Comparison of ENCODE assay signal across 8 mouse cellular contexts in genomic region chr11:58937909-58938308, GRCm38 (mm10). TPM values are rescaled to one million over a fixed set of nuclear protein-coding genes. Genes with fewer than 3 reads are reported as not detected.
DNase-seq lines count a peak whose midpoint lies in the region; ATAC-seq and TF ChIP-seq lines count a peak whose summit lies in the region.

No protein-coding gene starts in this region.

- H3K36me3 ChIP-seq in spleen, adult 2 months (ENCODE audit: control insufficient read depth, insufficient read depth, low read length) = peaks cover 18% of the 10 kb centered on the region
- H3K36me3 ChIP-seq in intestine, embryonic 16.5 days (ENCODE audit: control insufficient read depth, insufficient read depth, low read length) = peaks cover 9% of the 10 kb centered on the region; the same call in 1 of the 2 replicates
- peaks cover 22% of the 10 kb centered on the region for H3K36me3 ChIP-seq in midbrain, embryonic 15.5 days (replicated peaks)

- no peaks in the 10 kb centered on the region for H3K9me3 ChIP-seq in intestine, embryonic 16.5 days (ENCODE audit: control insufficient read depth, low read length)
- no peaks in the 10 kb centered on the region for H3K9me3 ChIP-seq in midbrain, embryonic 15.5 days

- ATAC-seq in intestine, embryonic 16.5 days = 0 out of 2 replicates have a peak, but pooled peaks have one; percentile 2
- ATAC-seq in midbrain, embryonic 15.5 days (replicated peaks) = 0 out of 2 replicates have a peak, but pooled peaks have one; percentile 1

- intact Hi-C loops in gastrocnemius, postnatal 36 days (cut with DNase I) = no loop called here

- peak; percentile 30 to 39 for DNase-seq in adrenal gland, postnatal 36 days
- DNase-seq in adrenal gland, postnatal 14 days = no peak
- no peak for DNase-seq in spleen, adult 2 months (ENCODE audit: low read depth in 1 of 2, low spot score in 2 of 2)
- no peak for DNase-seq in spleen, postnatal 4 days (ENCODE audit: low spot score in 2 of 2)
- no peak for DNase-seq in right cerebral cortex, adult 18-20 months
- DNase-seq in gastrocnemius, postnatal 36 days = no peak

- peaks cover 11% of the 10 kb centered on the region for H3K4me1 ChIP-seq in spleen, adult 2 months (ENCODE audit: control insufficient read depth, insufficient read depth, insufficient read length)
- H3K4me1 ChIP-seq in intestine, embryonic 16.5 days (ENCODE audit: control insufficient read depth, insufficient read depth, low read length) = peaks cover 10% of the 10 kb centered on the region
- H3K4me1 ChIP-seq in midbrain, embryonic 15.5 days = peaks cover 33% of the 10 kb centered on the region

- TF ChIP-seq POLR2A in spleen, adult 2 months (IDR thresholded peaks at IDR 0.05; ENCODE audit: low read depth, low read length) = no peak

- TF ChIP-seq CTCF in spleen, adult 2 months (IDR thresholded peaks at IDR 0.05; ENCODE audit: extremely low read depth, insufficient read depth, insufficient read length, insufficient replicate concordance) = no peak

- 4% methylated on average over 13 of the region's 13 CpGs for WGBS in spleen, adult 2 months
- WGBS in intestine, embryonic 16.5 days = under 1% methylated on average over 13 of the region's 13 CpGs
- WGBS in midbrain, embryonic 15.5 days = under 1% methylated on average over 13 of the region's 13 CpGs

- peak overlapping the region; percentile 95 for H3K9ac ChIP-seq in intestine, embryonic 16.5 days (ENCODE audit: low read depth, low read length)
- H3K9ac ChIP-seq in midbrain, embryonic 15.5 days = peak overlapping the region; percentile 98

- H3K4me2 ChIP-seq in intestine, embryonic 16.5 days (ENCODE audit: low read depth, low read length) = peak overlapping the region; percentile 90
- H3K4me2 ChIP-seq in midbrain, embryonic 15.5 days = peak overlapping the region; percentile 91

- H3K27ac ChIP-seq in spleen, adult 2 months (ENCODE audit: insufficient read depth, low read length) = peak overlapping the region; percentile 88; the same call in 1 of the 2 replicates
- peak overlapping the region; percentile 88 for H3K27ac ChIP-seq in intestine, embryonic 16.5 days (ENCODE audit: low read length)
- peak overlapping the region; percentile 96 for H3K27ac ChIP-seq in midbrain, embryonic 15.5 days

- peak overlapping the region; percentile 72 for H3K4me3 ChIP-seq in spleen, adult 2 months (ENCODE audit: extremely low read depth, insufficient read depth, insufficient read length)
- peak overlapping the region; percentile 88 for H3K4me3 ChIP-seq in intestine, embryonic 16.5 days (ENCODE audit: low read length)
- peak overlapping the region; percentile 71 for H3K4me3 ChIP-seq in midbrain, embryonic 15.5 days

- no peaks in the 10 kb centered on the region for H3K27me3 ChIP-seq in spleen, adult 2 months (ENCODE audit: control insufficient read depth, insufficient read depth, low read length)
- no peaks in the 10 kb centered on the region for H3K27me3 ChIP-seq in intestine, embryonic 16.5 days (replicated peaks; ENCODE audit: control insufficient read depth, insufficient read depth, low read length)
- no peaks in the 10 kb centered on the region for H3K27me3 ChIP-seq in midbrain, embryonic 15.5 days (replicated peaks)

RNA-seq across cellular contexts. Expression of gene Rnf187, which starts 0.8 kb away (rescaled TPM):
- total RNA-seq in adrenal gland, postnatal 36 days (2021) = 100 to 1,000 TPM; 173 to 181 TPM
- total RNA-seq in adrenal gland, postnatal 14 days (2021) = 147 and 153 TPM in 2 replicates
- 157 and 230 TPM in 2 replicates for polyA plus RNA-seq in spleen, adult 2 months (2012; rRNA removed)
- 131 and 138 TPM in 2 replicates for polyA plus RNA-seq in intestine, embryonic 16.5 days (2015; fragmentation: Nextera tagmentation; extraction: Ambion mirVana)
- 626 and 662 TPM in 2 replicates for polyA plus RNA-seq in midbrain, embryonic 15.5 days (2015; fragmentation: Nextera tagmentation; extraction: Ambion mirVana)
- total RNA-seq in gastrocnemius, postnatal 36 days (2021) = 10 to 100 TPM; 86.9 to 96.5 TPM

RNA-seq across cellular contexts. Expression of gene Hist3h2ba, which starts 10.8 kb away (rescaled TPM):
- total RNA-seq in adrenal gland, postnatal 36 days (2021) = 1 to 10 TPM; 4.5 to 5.8 TPM
- 16.4 and 23.5 TPM in 2 replicates for total RNA-seq in adrenal gland, postnatal 14 days (2021)
- polyA plus RNA-seq in spleen, adult 2 months (2012; rRNA removed) = 13.2 and 21.2 TPM in 2 replicates
- 34.7 and 40.9 TPM in 2 replicates for polyA plus RNA-seq in intestine, embryonic 16.5 days (2015; fragmentation: Nextera tagmentation; extraction: Ambion mirVana)
- 311 and 338 TPM in 2 replicates for polyA plus RNA-seq in midbrain, embryonic 15.5 days (2015; fragmentation: Nextera tagmentation; extraction: Ambion mirVana)
- total RNA-seq in gastrocnemius, postnatal 36 days (2021) = 1 to 10 TPM; 1.1 to 1.5 TPM

RNA-seq across cellular contexts. Expression of gene Hist3h2a, which starts 16.6 kb away (rescaled TPM):
- 10 to 100 TPM; 20.0 to 21.8 TPM for total RNA-seq in adrenal gland, postnatal 36 days (2021)
- total RNA-seq in adrenal gland, postnatal 14 days (2021) = 24.4 and 26.8 TPM in 2 replicates
- 14.8 and 20.0 TPM in 2 replicates for polyA plus RNA-seq in spleen, adult 2 months (2012; rRNA removed)
- polyA plus RNA-seq in intestine, embryonic 16.5 days (2015; fragmentation: Nextera tagmentation; extraction: Ambion mirVana) = 28.5 and 31.6 TPM in 2 replicates
- 119 and 121 TPM in 2 replicates for polyA plus RNA-seq in midbrain, embryonic 15.5 days (2015; fragmentation: Nextera tagmentation; extraction: Ambion mirVana)
- total RNA-seq in gastrocnemius, postnatal 36 days (2021) = 10 to 100 TPM in 1 of 2 experiments, 1 to 10 TPM in 1; 9.5 to 10.5 TPM

RNA-seq across cellular contexts. Expression of gene Trim17, which starts 16.6 kb away (rescaled TPM):
- total RNA-seq in adrenal gland, postnatal 36 days (2021) = under 1 TPM; 0.10 to 0.26 TPM
- total RNA-seq in adrenal gland, postnatal 14 days (2021) = 0.11 TPM in 1 of 2 replicates, not detected in the other
- polyA plus RNA-seq in spleen, adult 2 months (2012; rRNA removed) = 0.06 and 0.23 TPM in 2 replicates
- polyA plus RNA-seq in intestine, embryonic 16.5 days (2015; fragmentation: Nextera tagmentation; extraction: Ambion mirVana) = 0.15 and 0.35 TPM in 2 replicates
- 1.5 and 2.0 TPM in 2 replicates for polyA plus RNA-seq in midbrain, embryonic 15.5 days (2015; fragmentation: Nextera tagmentation; extraction: Ambion mirVana)
- total RNA-seq in gastrocnemius, postnatal 36 days (2021) = under 1 TPM; 0.13 to 0.17 TPM

RNA-seq across cellular contexts. Expression of gene Btnl10, which starts 20.2 kb away (rescaled TPM):
- total RNA-seq in adrenal gland, postnatal 36 days (2021) = not detected
- total RNA-seq in adrenal gland, postnatal 14 days (2021) = 0.26 and 3.4 TPM in 2 replicates
- polyA plus RNA-seq in spleen, adult 2 months (2012; rRNA removed) = 14.6 and 14.9 TPM in 2 replicates
- 0.16 and 0.40 TPM in 2 replicates for polyA plus RNA-seq in intestine, embryonic 16.5 days (2015; fragmentation: Nextera tagmentation; extraction: Ambion mirVana)
- polyA plus RNA-seq in midbrain, embryonic 15.5 days (2015; fragmentation: Nextera tagmentation; extraction: Ambion mirVana) = not detected in 2 replicates
- not detected for total RNA-seq in gastrocnemius, postnatal 36 days (2021)

Comparison
In these comparisons a context has a peak if more than half of its experiments do, and no peak if none do; other contexts are left out.
1. DNase-seq: peak in adrenal gland, postnatal 36 days (2 of 2); none in adrenal gland, postnatal 14 days (single experiment), spleen, adult 2 months (0 of 2), spleen, postnatal 4 days (0 of 2), right cerebral cortex, adult 18-20 months (single experiment) and gastrocnemius, postnatal 36 days (0 of 2).
2. Peak in every context shown above with its lines, with median percentiles within 50 percentile points of each other: H3K27ac ChIP-seq and H3K4me3 ChIP-seq.